Mouse (Mus musculus) spleen, adult 18-20 months (tissue): ENCODE data around the gene Zkscan6.

ENCODE experiments used
- DNase-seq, 2 experiments: peaks; one replicate each; pipeline ENCODE4 v3.0.0; 2022; ENCODE audit warnings: mixed read lengths in 2 of 2

The Zkscan6 gene

GRCm38 (mm10) chr11:65806909-65807504 is at the start of gene Zkscan6:
Zkscan6 (plus strand) TSS chr11:65807175.
- peak; percentile 77 to 78 for DNase-seq

- DNase-seq: no peak
Observed at GRCm38 (mm10) chr11:65759350-65759749, 47.6 kb upstream of the Zkscan6 start.

- no peak for DNase-seq
Observed at GRCm38 (mm10) chr11:65760912-65761311, 46.1 kb upstream of the Zkscan6 start.

- no peak for DNase-seq
Observed at GRCm38 (mm10) chr11:65768445-65768844, 38.5 kb upstream of the Zkscan6 start.

- DNase-seq: no peak
Observed at GRCm38 (mm10) chr11:65769990-65770389, 37.0 kb upstream of the Zkscan6 start.

GRCm38 (mm10) chr11:65771546-65771945 is 35.4 kb upstream of the Zkscan6 start:
- DNase-seq: no peak

GRCm38 (mm10) chr11:65773535-65773934 is 33.4 kb upstream of the Zkscan6 start:
- no peak for DNase-seq

GRCm38 (mm10) chr11:65773946-65774656 is 32.9 kb upstream of the Zkscan6 start:
- no peak for DNase-seq

- DNase-seq: no peak
Observed at GRCm38 (mm10) chr11:65776906-65777611, 29.9 kb upstream of the Zkscan6 start.

GRCm38 (mm10) chr11:65777810-65778209 is 29.2 kb upstream of the Zkscan6 start:
- no peak for DNase-seq

GRCm38 (mm10) chr11:65779066-65779465 is 27.9 kb upstream of the Zkscan6 start:
- no peak for DNase-seq

- DNase-seq: no peak
Observed at GRCm38 (mm10) chr11:65779578-65779977, 27.4 kb upstream of the Zkscan6 start.

GRCm38 (mm10) chr11:65781596-65781995 is 25.4 kb upstream of the Zkscan6 start:
- DNase-seq: no peak

- DNase-seq: no peak
Observed at GRCm38 (mm10) chr11:65786160-65786559, 20.8 kb upstream of the Zkscan6 start.

- no peak for DNase-seq
Observed at GRCm38 (mm10) chr11:65787421-65788151, 19.4 kb upstream of the Zkscan6 start.

GRCm38 (mm10) chr11:65788154-65788553 is 18.8 kb upstream of the Zkscan6 start, which contains the start of gene Map2k4:
Map2k4 (minus strand) TSS chr11:65788297.
- peak; percentile 91 to 92 for DNase-seq

GRCm38 (mm10) chr11:65794428-65795219 is 12.4 kb upstream of the Zkscan6 start:
- no peak for DNase-seq

- DNase-seq: no peak
Observed at GRCm38 (mm10) chr11:65795896-65796295, 11.1 kb upstream of the Zkscan6 start.

- no peak for DNase-seq
Observed at GRCm38 (mm10) chr11:65801899-65802298, 5.1 kb upstream of the Zkscan6 start.

- DNase-seq: peak in 1 of 2 experiments; percentile 15
Observed at GRCm38 (mm10) chr11:65806321-65806904, 562 bp upstream of the Zkscan6 start.

- no peak for DNase-seq
Observed at GRCm38 (mm10) chr11:65807601-65808000, 626 bp downstream of the Zkscan6 start.

- no peak for DNase-seq
Observed at GRCm38 (mm10) chr11:65812088-65812487, 5.1 kb downstream of the Zkscan6 start.
